Mouse (Mus musculus) forebrain, embryonic 14.5 days (tissue): ENCODE results near the gene Deup1. TPM values are rescaled to one million over a fixed set of nuclear protein-coding genes. Genes with fewer than 3 reads are reported as not detected.

Experiments
- ATAC-seq: fragments of 200-750 bp; cut with Nextera tagmentation; 2 replicates; pipeline ENCODE4 v1.8.0; 2017; ENCODE audit warnings: mild to moderate bottlenecking, moderate library complexity
- DNase-seq: peaks from one replicate; pipeline ENCODE4 v3.0.0-alpha.2; 2015; ENCODE audit warnings: low spot score
- H3K27ac ChIP-seq: fragments of 300-500 bp; sonication (generic); 2 replicates; pipeline ENCODE4 v1.5.1; 2014; ENCODE audit warnings: low read depth, mild to moderate bottlenecking, control low read depth, low read length, moderate library complexity
- H3K27me3 ChIP-seq: fragments of 300-500 bp; sonication (generic); replicated peaks from 2 replicates; pipeline ENCODE4 v1.6.1; 2014; ENCODE audit warnings: low read length, control low read depth, mixed read lengths; ENCODE audit not compliant: control insufficient read depth, insufficient read depth
- H3K36me3 ChIP-seq: fragments of 300-500 bp; sonication (generic); 2 replicates; pipeline ENCODE4 v1.6.1; 2014; ENCODE audit warnings: low read length, control low read depth; ENCODE audit not compliant: control insufficient read depth, insufficient read depth
- H3K4me1 ChIP-seq: fragments of 300-500 bp; sonication (generic); 2 replicates; pipeline ENCODE4 v1.6.1; 2014; ENCODE audit warnings: antibody characterized with exemption, low read length, control low read depth; ENCODE audit not compliant: control insufficient read depth, insufficient read depth
- H3K4me2 ChIP-seq: fragments of 300-500 bp; sonication (generic); 2 replicates; pipeline ENCODE4 v1.6.1; 2014; ENCODE audit warnings: mild to moderate bottlenecking, control low read depth, low read length
- H3K4me3 ChIP-seq: fragments of 300-500 bp; sonication (generic); 2 replicates; pipeline ENCODE4 v1.5.1; 2014; ENCODE audit warnings: low read depth, low read length, control low read depth
- H3K9ac ChIP-seq: fragments of 300-500 bp; sonication (generic); 2 replicates; pipeline ENCODE4 v1.6.1; 2014; ENCODE audit warnings: mild to moderate bottlenecking, low read length, control low read depth, moderate library complexity
- H3K9me3 ChIP-seq: fragments of 300-500 bp; sonication (generic); replicated peaks from 2 replicates; pipeline ENCODE4 v1.6.1; 2016; ENCODE audit warnings: low read length, control low read depth, mixed read lengths; ENCODE audit not compliant: control insufficient read depth
- WGBS: fragments of 180-500 bp; shearing (Covaris S2); extraction: QIAGEN DNeasy Blood & Tissue Kit; methylation state at CpG from one replicate; pipeline ENCODE4 v1.1.7; 2014; 5-methylcytosine and 5-hydroxymethylcytosine counted together
- polyA plus RNA-seq: library from polyadenylated mRNA; unstranded; fragments of >200 nt; fragmentation: Nextera tagmentation; extraction: Ambion mirVana; gene quantifications from 2 replicates; pipeline ENCODE4 v1.2.1, GENCODE M21; 2014

Deup1 gene
- polyA plus RNA-seq, 1 experiment from 2014 or later: 2.2 TPM

DNA sequence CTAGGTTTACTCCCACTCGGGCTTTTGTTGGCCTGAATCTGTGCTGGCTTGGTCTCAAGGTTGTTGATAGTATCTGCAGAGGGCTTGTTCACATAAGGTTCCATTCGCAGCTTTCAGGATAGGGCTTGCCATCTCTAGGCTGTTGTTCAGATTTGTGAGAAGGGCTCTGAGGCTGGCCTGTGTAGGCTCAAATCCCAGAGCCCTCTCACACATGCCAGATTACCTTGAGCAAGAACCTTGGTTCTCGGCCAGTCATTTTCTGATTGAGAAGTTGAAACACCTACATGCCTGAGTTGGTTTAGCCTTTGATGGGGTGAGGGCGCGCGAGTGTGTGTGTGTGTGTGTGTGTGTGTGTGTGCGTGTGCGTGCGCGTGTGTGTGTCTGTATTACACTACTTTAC, 105.4 kb downstream of the Deup1 start:
- Histone ChIP-seq H3K27ac (no peak overlapping the region), H3K4me2 (no peak overlapping the region)
- 93% methylated on average over 10 of the region's 10 CpGs for WGBS

DNA sequence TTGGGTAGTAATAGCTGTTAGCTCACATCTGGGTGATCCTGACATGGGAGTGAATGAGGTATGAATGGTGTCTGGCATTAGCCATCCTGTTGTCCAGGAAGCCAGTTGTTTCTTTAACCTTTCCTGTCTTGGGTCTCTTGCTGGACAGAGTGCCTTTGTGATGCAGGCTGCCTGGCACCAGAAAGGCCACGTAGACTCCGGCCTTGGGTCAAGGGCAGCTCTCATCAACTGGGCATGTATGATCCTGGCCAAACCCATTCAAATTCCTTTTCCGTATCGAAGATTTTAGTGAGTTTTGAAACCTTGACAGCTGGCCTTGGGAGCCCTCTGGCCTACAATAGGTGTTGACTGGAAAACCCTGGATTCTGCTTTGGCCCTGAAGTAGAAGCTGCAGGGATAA, 109.8 kb downstream of the Deup1 start:
- H3K27me3 ChIP-seq: no peaks in the 10 kb centered on the region
- H3K36me3 ChIP-seq: no peaks in the 10 kb centered on the region
- no peak for DNase-seq
- no peaks in the 10 kb centered on the region for H3K9me3 ChIP-seq
- no peak for ATAC-seq
- H3K4me3 ChIP-seq: no peak overlapping the region
- peaks cover 4% of the 10 kb centered on the region; the same call in 1 of the 2 replicates for H3K4me1 ChIP-seq
- 85% methylated on average over 4 of the region's 4 CpGs for WGBS
- no peak overlapping the region for H3K9ac ChIP-seq
- no peak overlapping the region for H3K4me2 ChIP-seq
- no peak overlapping the region for H3K27ac ChIP-seq

More for the DNA sequence above, 105.4 kb downstream of the Deup1 start:
- no peaks in the 10 kb centered on the region for H3K27me3 ChIP-seq
- H3K4me1 ChIP-seq: no peaks in the 10 kb centered on the region
- H3K9me3 ChIP-seq: no peaks in the 10 kb centered on the region
- H3K9ac ChIP-seq: no peak overlapping the region
- H3K36me3 ChIP-seq: no peaks in the 10 kb centered on the region
- no peak for ATAC-seq
- no peak for DNase-seq
- H3K4me3 ChIP-seq: no peak overlapping the region

DNA sequence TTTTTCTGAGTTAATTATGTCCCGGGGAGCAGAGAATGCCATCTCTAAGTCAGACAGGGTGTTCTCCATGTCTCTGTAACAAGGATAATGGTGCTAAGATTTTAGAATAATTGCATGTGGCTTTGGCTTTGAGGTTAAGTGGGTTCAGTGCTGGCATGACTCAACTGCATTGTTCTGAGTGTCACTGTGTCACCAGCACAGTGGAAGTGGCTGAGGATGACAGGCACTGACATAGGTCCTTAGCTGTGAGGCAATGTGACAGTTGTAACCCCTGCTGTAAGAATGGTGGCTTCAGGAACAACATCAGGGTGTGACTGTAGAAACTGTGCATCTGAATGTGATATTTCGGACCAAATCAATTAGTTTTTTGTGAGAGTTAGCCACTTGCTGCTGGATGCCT, 111.7 kb downstream of the Deup1 start:
- no peaks in the 10 kb centered on the region for H3K36me3 ChIP-seq
- no peaks in the 10 kb centered on the region for H3K9me3 ChIP-seq
- H3K27me3 ChIP-seq: no peaks in the 10 kb centered on the region
- H3K4me3 ChIP-seq: no peak overlapping the region
- no peak overlapping the region for H3K9ac ChIP-seq
- H3K27ac ChIP-seq: no peak overlapping the region
- WGBS: 48% methylated on average over 2 of the region's 2 CpGs
- H3K4me2 ChIP-seq: no peak overlapping the region
- peaks cover 6% of the 10 kb centered on the region for H3K4me1 ChIP-seq
- no peak; the same call in 1 of the 2 replicates for ATAC-seq
- no peak for DNase-seq

DNA sequence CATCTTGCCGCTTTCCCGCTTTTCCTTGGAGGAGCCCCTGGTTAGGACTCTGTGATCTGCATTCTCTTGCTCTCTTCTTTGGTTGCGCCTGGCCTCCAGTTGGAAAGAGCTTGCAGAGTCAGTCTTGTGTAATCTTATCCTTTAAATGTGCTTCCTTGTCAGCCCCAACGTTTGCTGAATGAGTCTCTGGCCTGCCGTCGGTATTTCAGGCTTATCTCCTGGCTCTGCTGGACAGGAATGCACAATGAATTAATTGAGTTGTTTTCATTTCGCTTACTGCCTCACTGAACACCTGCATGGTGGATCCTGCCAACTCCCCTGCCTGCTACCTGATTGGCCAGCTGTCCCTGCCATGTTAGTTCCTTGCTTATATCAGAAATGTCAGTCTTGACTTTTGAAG, 114.8 kb downstream of the Deup1 start:
- DNase-seq (no peak), ATAC-seq (no peak)
- H3K9ac ChIP-seq: no peak overlapping the region
- H3K27ac ChIP-seq: no peak overlapping the region
- no peaks in the 10 kb centered on the region for H3K36me3 ChIP-seq
- no peaks in the 10 kb centered on the region for H3K9me3 ChIP-seq
- peaks cover 21% of the 10 kb centered on the region for H3K4me1 ChIP-seq
- H3K27me3 ChIP-seq: no peaks in the 10 kb centered on the region
- no peak overlapping the region for H3K4me3 ChIP-seq
- H3K4me2 ChIP-seq: no peak overlapping the region
- 54% methylated on average over 7 of the region's 7 CpGs for WGBS

DNA sequence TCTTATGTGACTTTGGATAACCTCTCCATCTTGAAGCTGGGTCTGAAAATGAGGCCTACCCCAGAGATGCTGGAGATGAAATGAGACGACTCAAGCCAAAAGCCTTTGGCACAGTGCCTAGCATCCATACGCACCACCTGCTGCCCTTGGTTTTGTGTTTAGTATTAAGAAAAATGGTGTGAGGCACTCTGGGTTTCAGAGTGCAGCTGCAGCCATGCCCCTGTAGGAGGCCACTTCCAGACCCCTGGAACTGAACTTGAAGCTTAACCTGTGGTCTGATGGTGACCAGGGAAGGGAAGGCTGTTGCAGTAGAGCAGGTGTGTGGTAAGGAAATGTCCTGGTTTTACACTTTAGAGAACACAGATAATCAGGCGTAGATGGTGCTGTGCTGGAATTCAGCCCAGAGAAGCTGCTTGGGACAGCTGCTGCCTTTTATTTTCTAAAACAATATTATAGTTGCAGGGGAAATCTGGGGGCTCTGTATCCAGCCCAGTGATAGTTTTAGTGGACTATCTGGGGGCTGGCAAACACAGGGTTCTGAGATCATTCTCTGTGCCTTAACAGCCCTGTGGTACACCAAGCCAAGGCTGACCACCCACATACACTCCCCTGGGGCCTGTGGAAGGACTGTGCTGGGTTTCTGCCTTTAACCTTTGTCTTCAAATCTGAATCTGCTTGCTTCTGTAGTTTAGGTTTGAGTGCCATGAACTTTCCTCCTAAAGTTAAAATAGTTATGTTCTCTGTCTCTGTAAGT, 117.0 kb downstream of the Deup1 start:
- peak; percentile 57 for ATAC-seq
- H3K4me3 ChIP-seq: no peak overlapping the region
- H3K9ac ChIP-seq: no peak overlapping the region
- no peaks in the 10 kb centered on the region for H3K9me3 ChIP-seq
- H3K4me1 ChIP-seq: peaks cover 21% of the 10 kb centered on the region
- no peak overlapping the region for H3K4me2 ChIP-seq
- 17% methylated on average over 3 of the region's 3 CpGs for WGBS
- no peaks in the 10 kb centered on the region for H3K27me3 ChIP-seq
- DNase-seq: peak; percentile 84
- H3K36me3 ChIP-seq: no peaks in the 10 kb centered on the region
- peak overlapping the region; percentile 60 for H3K27ac ChIP-seq

Other genes starting within 250 kb of the Deup1 start
- gene Smco4, start 134.5 kb downstream of the Deup1 start, polyA plus RNA-seq: 3.2 and 3.5 TPM in 2 replicates
- 34.7 and 42.0 TPM in 2 replicates for gene Slc36a4, start 81.8 kb upstream of the Deup1 start, polyA plus RNA-seq
- gene Mtnr1b, start 246.6 kb upstream of the Deup1 start, polyA plus RNA-seq: not detected in 2 replicates